Mouse (Mus musculus): ENCODE measurements around the gene Nmral1.
"Not testable (repeated sequence)": the region's sequence is repeated elsewhere in the genome, so short reads cannot be mapped to it uniquely, and the experiment has no call there.

Nmral1 gene

DNA sequence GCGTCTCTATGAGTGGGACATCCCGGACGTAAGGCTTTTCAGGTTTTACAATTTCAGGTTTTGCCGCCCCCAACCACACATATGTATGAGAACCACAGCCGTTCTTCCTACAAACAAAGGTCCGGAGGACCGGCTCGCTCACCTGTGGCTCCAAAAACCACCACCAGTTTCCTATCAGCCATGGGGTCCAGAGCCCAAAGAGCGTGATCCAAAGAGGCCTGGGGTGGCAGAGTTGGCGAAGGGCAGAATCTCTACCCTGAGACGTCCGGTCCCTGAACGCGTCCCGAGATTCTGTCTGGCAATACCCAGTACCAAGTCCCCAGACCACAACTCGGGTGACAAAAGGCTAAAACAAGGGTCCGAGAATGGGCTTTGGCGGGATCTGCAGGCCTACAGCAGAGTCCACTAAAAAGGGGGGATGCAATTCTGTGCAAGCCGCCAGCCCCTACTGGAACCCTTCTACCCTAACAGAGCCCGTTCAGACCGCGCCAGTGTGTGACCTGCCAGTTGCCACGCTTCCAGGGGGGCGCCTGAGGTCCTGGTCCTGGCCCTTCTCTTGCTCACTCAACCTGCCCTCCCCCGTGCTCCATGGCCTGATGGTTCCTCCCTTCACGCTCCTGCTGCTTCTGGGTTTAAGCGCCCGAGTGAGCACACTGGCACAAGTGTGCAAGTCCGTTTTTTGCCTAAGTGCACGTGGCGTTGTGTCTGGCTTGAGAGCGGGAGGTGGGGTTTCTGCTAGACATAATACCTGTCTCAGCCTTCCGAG is at the start of gene Nmral1:
Nmral1 (minus strand) TSS at position 604 of the 766 bp plus-strand sequence.
- peak in 1 of 2 experiments; percentile 68 for DNase-seq (ENCODE audit: low spot score in 2 of 2)

DNA sequence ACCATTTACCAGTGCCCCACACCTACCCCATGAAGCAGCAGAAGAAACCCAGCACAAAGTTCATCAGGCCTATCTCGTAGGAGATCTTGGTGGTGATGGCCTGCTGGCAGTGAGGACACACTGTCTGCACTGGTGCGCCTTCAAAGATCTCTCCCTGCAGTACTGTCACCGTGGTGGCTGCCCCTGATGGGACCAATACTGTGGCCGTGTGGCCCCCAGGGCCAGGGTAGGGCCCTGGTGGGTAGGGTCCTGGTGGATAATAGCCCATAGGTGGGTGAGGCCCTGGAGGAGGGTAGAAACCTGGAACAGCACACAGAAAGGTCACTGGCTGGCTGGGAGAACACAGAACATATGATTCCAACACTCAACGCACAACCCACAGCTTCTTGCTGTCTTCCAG is 49.6 kb upstream of the Nmral1 start:
- no peak for DNase-seq (ENCODE audit: low spot score in 2 of 2)

DNA sequence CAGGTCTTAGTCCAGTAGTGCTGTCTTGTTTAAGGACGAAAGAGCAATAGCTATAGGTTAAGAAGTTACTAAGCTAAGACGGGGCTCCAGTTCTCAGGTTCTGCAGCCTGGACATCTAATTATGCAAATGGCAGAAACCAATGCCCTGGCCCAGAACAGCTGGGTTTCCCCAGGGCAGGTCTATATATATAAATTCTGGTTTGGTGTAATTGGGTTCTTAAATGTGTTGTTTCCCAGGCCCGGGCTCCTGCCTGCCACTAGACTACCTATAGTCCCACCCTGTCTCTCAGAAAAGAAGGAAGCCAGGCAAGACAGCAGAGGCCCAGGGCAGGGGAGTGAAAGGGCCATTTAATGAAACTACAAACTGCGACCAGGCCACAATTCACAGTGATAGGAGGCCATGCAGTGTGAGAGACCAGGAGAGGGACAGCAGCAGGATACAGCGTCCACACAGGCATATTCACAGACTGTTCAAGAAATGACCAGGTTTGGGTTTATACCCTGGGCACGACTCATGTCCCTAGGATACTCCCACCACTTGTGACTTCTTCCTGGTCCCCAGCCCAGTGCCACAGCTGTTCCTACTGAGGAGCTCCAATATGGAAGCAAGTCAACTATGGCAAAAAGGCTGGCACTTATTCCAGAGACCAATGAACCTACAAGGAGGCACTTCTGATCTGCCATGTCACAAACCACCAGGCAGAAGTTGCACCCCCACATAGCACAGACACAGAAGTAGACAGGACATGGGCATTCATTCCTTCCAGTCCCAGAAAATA is 48.0 kb upstream of the Nmral1 start:
- no peak for DNase-seq (ENCODE audit: low spot score in 2 of 2)

DNA sequence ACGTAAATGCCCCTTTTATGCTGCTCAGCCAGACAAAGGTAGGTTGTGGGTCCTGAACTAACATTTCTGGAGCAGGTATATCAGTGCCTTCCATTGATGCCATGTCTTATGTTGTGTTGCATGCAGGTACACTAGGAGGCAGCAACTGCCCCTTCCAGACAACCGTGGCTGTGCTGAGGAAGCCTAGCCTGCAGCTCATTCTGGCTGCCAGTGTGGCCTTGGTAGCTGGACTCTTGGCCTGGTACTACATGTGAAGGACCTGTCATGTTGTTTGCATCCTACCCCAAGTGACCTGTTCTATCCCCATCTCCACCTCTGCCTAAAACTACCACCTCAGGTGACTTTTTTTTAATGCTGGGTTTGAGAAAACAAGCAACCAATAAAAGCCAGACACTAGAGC is 46.7 kb upstream of the Nmral1 start:
- DNase-seq (ENCODE audit: low spot score in 2 of 2), result no peak

DNA sequence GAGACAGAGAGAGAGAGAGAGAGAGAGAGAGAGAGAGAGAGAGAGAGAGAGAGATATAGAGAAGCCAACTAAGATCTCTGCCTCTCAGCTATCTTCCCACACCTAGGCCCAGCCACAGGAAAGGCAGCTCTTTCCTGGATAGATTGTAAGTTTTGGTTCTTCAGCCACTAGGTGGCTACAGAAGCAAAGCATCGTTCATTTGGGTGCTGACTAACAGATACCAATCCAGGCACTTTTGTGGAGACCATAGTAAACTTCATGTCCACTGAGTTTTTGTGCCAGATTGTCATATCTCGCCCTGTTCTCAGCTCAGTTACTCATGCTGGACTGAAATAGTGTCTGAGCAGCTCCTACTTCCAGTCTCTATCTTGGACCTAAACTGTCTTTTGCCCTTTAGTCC is 44.1 kb upstream of the Nmral1 start:
- DNase-seq (ENCODE audit: low spot score in 2 of 2), result no peak

DNA sequence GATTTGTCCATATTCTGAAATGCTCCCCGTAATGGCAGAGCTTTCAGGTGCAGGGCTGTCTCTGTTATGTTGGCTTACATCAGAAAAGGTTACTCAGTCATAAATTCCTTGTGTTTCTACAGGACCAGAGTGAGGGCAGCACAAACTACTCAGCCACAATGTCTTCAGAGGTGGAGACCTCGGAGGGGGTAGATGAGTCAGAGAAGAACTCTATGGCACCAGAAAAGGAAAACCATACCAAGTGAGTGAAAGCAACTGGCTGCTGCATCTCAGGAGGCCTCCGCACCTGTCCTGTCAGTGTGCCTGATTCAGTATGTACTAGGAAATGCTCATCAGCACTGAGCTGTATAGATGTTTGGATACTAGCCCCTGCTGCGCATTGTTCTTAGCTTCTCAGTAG is 43.3 kb upstream of the Nmral1 start:
- no peak for DNase-seq (ENCODE audit: low spot score in 2 of 2)

DNA sequence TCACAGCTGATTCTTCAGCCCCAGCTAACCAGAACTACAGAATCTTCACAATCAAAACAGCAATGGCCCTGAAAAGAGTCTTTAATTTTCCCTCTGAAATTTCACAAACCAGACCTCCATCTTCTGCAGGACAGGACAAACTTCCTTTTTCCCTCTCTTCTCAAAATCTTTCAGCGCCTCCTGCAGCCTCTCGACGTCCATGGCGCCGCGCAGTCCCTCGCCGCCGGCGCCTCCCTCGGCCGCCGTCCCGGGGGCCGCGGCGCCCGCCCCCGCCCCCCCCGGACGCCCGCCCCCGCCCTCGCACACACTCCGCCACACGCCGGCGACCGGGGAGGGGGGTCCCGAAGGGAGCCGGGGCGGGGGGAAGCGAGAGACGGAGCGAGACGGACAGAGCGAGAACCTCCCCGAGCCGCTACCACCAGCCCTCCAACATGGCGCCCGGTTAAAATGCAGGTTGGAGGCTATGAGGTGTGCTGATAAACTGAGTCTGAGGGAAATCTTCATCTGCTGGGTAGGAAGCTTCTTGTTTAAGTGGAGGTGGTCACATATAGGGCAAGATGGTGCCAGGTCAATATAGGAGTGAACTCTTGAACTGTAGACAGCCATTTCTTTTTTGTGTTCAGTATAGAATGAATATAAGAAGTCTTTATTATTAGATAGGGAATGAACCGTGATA is 37.6 kb upstream of the Nmral1 start:
- DNase-seq (ENCODE audit: low spot score in 2 of 2), result not testable (repeated sequence)

DNA sequence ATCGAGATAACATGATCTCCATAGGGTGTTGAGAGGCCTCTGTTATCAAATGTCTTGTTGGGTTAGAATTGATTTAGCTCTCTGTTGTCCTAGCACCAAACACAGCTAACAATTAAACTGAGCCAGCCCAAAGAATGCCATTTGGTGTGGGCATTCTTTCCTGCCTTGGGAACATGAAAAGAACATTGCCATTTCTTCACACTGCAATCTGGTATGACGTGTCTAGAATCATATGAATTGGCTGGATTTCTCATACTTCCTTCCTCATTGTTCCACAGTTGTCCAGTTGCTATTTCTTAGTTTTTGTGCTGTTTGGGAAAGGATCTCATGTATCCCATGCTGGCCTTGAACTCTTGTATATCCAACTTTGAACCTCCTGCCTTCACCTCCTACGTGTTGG is 34.9 kb upstream of the Nmral1 start:
- DNase-seq (ENCODE audit: low spot score in 2 of 2), result no peak

DNA sequence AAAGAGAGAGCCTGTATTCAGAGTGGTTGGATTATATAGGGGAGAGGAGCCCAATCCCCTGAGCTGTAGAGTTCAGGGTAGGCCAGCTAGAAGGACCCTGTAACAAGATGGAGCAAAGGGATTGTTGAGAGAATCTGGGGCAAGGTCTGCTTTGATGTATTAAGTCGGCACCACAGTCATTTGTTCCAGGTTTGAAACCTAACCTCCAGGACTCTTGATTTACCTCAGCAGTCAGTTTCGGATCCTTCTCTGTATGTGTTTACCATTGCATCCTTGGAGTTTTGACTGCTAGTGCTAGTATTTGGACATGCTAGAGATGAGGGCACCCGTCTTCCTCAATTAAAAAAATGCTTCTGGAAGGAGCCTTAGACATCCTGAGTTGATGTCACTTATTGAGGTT is 33.0 kb upstream of the Nmral1 start:
- DNase-seq (ENCODE audit: low spot score in 2 of 2), result no peak

DNA sequence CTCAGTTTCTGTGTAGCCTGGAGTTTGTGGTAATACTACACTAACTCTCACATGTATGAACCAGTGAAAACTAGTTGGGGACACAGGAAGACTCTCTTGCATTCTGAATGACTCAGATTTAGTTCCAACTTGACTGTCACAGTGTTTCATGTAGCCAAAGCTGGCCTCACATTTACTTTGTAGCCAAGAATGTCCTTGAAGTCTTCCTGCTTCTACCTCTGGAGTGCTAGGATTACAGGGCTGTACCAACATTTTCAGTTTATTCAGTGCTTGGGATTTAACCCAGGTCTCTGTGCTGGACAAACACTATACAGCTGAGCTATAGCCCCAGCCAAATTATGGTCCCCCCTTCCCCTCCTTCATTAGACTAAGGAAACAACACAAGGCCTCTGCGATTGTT is 23.0 kb upstream of the Nmral1 start:
- no peak for DNase-seq (ENCODE audit: low spot score in 2 of 2)

DNA sequence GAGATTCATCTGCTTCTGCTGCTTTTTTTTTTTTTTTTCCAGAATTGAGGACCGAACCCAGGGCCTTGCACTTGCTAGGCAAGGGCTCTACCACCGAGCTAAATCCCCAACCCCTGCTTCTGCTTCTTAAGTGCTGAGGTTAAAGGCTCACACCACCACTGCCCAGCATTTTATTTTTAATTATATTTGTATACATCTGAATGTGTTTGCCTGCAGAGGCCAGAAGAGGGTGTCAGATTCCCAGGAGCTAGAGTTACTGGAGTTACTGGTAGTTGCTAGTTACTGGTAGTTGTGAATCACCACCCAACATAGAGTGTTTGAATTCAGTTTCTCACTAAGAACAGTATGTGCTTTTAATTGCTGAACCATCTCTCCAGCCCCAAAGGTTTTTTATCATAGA is 20.8 kb upstream of the Nmral1 start:
- DNase-seq (ENCODE audit: low spot score in 2 of 2), result no peak

DNA sequence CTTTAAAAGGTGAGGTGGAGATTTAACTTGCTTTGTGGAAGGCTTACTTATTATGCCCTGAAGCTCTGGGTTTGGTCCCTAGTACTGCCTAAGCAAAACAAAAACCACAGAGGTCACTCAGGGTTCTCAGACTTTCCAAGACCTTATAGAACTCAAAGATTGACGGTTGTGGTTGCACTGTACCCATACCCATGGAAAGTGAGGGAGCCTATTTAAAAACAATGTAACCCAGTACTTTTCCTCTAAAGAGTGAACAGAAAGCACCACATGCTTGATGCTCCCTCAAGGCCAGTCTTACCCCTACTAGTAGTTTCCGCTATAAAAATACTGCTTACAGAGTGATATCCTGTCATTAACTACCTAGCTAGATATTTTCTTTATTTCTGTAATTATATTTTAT is 17.1 kb upstream of the Nmral1 start:
- no peak for DNase-seq (ENCODE audit: low spot score in 2 of 2)

DNA sequence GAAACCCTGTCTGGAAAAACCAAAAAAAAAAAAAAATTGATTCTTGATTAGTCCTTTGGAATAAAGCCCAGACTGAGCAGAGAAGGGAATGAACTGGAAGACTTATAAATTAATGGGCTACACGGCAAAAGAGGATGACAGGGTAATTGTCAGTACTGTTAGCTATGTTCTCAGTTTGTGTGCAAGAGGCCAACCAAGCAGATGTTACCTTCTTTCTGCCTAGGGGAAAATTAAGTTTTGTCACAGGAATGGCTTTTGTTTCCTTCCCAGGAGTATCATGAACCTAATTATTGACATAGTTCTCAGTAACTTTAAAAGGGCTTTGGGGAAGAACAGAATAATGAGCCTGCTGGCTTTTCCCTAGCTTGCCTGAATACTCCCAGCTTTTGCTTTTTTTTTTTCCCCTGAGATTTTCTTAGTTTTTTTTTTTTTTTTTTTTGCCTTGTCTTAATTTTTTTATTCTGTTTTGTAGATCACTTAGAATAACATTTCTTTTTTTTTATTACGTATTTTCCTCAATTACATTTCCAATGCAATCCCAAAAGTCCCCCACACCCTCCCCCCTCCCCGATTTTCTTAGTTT is 11.7 kb upstream of the Nmral1 start:
- DNase-seq (ENCODE audit: low spot score in 2 of 2), result no peak

DNA sequence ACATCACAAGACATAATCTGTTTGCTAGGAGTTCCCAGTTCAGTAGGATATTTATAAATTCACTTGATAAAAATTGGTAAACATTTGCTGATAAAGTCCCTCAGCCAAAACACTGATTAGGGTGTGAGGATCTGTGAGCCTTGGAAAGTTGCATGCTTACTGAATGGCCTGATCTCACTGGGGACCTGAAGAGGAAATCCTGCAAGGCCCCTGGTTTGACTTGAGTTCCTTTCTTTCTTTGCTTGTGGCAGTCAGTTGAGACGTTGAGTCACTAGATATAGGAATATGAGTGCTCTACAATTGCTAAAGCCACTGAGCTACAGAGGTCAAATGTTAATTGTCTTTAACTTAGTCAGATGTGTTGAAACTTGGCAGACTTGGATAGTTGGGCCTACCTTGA is 8.8 kb upstream of the Nmral1 start:
- DNase-seq (ENCODE audit: low spot score in 2 of 2), result no peak

DNA sequence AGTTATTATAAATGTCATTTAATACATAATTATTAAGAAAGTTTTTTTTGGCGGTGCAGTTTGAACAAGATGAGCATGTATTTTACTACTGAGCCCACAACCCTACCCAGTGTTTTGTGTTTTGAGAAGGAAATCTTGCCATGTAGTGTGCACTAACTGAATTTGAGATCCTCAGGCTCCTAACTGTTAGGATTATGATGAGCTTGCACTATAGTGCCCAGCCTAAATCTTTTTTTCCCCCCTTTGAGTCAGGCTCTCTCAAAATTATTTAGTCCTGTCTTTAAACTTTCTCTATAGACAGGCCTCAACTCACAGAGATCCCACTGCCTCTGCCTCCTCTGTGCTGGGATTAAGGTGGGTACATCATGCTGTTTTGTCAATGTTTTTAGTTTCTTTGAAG is 8.4 kb upstream of the Nmral1 start:
- DNase-seq (ENCODE audit: low spot score in 2 of 2), result no peak

DNA sequence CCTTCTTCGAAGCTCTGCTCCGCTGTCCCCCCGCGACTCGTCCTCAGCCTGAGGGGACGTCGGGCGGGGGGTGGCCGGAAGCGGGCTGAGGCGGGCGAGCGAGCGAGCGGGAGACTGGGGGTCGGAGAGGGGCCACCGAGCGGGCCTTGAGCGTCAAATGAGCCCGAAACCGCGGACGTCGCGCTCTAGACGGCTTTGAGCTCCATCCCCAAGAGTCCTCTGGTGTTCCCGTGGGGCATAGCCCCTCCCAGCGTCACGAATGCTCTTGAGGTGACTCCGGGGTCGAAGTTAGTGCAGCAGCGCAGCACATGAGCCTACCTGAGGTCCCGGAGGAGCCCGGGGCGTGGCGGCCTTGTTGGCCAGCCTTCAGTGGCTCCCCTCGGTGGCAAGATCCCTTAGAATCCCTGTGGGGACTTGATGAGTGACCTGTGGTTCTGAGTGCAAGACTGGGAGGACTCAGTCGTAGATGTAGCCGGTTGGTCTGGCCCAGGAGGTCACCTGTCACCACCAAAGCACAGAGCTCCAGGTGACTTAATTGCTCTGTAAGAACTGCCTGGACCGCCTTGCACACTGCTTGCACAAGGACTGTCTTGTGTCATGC is 7.5 kb upstream of the Nmral1 start:
- DNase-seq (ENCODE audit: low spot score in 2 of 2), result no peak

DNA sequence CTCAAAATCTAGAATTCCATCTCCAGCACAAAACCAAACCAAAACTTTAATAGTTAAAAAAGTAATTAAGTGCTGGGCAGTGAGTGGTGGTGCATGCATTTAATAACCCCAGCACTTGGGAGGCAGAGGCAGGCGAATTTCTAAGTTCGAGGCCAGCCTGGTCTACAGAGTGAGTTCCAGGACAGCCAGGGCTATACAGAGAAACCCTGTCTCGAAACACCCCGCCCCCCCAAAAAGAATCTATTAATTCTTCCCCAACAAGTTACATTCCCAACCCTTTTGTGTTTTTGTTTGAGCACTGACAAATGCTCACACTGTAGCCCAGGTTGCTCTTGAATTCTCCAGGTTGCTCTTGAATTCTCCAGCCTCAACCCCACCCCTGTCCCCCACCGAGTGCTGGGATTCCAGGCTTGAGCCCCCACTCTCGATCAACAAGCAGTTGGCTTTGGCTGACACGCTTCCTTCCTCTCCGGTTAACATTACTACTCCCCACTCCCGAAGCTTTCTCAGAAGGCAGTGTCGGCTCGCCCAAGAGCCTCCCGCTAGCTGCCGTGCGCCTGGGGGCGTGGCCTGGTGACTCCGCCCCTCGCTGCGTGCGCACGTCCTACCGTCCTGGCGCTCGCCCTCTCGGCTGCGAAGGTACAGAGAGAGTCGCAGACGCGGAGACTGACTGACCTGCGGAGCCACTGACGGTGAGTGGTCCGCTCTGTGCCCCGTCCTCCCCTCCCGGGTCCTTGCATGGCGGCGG is 6.8 kb upstream of the Nmral1 start, which contains the start of gene Hmox2:
Hmox2 (plus strand) TSS at position 582 of the 748 bp plus-strand sequence.
- peak; percentile 81 to 93 for DNase-seq (ENCODE audit: low spot score in 2 of 2)

DNA sequence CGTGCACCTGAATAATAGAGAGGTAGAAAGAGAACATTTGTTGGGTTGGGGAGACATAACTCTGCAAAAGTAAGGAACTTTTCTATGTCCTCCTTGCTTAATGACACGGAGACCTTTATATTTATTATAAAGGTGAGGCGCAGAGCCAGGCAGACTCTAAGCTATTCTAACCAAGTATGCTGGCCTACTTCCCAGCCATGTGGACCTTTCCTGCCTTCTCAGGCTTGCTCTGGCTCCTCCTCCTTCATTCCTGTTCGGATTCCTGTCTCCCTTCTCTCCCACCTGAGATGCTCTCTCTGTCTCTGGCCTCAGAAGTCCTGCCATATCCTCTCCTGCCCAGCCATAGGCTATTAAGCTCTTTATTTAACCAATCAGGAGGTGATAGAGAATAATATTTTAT is 6.1 kb upstream of the Nmral1 start:
- no peak for DNase-seq (ENCODE audit: low spot score in 2 of 2)

DNA sequence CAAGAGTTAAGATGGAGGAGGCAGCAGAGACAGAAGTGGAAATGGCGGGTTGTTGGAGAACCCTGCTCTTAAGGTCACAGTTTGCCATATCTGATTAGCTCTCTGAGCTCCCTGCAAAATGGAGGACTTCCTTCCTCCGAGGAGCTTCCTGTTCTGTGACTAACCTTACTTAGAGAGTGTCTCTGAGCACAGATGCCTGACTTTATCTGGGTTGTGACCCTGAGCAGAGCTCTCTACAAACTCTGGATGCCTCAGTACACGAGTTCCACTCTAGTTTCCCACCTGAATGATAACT is 3.7 kb upstream of the Nmral1 start:
- no peak for DNase-seq (ENCODE audit: low spot score in 2 of 2)

DNA sequence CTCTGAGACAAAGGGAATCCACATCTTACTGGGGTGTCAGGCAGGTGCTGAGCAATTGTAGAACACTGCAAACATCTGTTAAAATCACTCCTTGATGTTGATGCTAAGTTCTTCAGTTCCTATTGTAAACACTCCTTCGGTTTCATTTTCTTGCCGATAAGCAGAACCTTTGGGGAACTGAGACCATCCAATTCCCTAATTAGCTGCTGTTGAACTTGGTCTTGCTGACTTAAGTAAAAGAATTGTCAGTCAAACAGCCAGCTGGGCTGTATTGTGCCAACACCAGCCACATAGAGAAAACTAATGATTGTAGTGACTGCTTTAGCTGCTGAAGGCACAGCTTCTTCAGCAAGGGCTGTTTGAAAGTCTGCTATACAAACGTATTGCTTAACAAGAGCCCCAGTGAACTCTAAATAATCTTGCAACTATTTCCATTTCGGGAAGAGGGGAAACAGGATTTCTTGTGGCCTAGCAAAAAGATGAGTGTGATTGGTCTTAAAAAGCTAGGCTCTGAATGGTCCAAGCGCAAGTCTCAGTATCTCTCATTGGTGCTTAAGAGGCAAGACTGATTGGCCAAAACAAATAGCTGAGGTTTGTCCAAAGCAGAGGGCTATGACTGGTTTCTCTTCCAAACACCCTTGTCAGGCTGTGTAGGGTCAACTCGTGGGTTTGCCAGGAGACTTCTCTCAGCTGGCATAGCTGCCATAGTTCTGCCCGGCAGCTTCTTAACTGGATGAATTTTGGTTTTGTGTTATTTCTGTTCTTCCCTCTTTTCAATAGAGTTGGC is 3.2 kb upstream of the Nmral1 start:
- no peak for DNase-seq (ENCODE audit: low spot score in 2 of 2)

DNA sequence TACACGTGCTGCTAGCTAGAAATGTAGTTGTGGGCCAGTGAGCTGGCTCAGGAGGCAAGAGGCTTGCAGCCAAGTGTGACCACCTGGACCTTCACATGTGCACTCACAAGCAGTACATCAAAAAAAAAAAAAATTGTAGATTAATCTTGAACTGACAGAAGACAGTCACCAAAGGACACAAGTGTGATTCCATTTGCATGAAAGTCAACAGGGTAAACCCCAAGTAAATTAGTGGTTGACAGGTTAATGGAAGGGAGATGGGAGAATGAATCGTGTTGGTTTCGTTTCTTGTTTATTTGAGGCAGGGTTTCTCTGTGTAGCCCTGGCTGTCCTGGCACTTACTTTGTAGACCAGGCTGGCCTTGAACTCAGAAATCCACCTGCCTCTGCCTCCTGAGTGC is 1.3 kb downstream of the Nmral1 start:
- no peak for DNase-seq (ENCODE audit: low spot score in 2 of 2)

Measured in cerebellum, postnatal 4 days (tissue).